Mouse (Mus musculus) kidney, adult 2 months (tissue): ENCODE measurements around the gene Olfr1418.

Source experiments
- CTCF ChIP-seq: fragments of 200-500 bp; conservative IDR thresholded peaks from 2 replicates; pipeline ENCODE4 v1.5.1; 2011; ENCODE audit warnings: low read depth, mild to moderate bottlenecking, control low read depth, low read length, moderate library complexity, mixed read lengths; ENCODE audit not compliant: insufficient read depth, insufficient read length
- POLR2A ChIP-seq: fragments of 200-500 bp; IDR thresholded peaks from one replicate; pipeline ENCODE4 v1.6.1; 2011; ENCODE audit warnings: low read depth, low read length, control low read depth

GRCm38 (mm10) chr19:11818199-11819142, 42.4 kb downstream of the Olfr1418 start:
- TF ChIP-seq CTCF (no peak), POLR2A (no peak)
